Mouse (Mus musculus) myocyte (in vitro differentiated cells): ENCODE results near the gene Morc3. TPM values are rescaled to one million over a fixed set of nuclear protein-coding genes. Genes with fewer than 3 reads are reported as not detected.

Source experiments
- H3K27me3 ChIP-seq: one replicate; pipeline ENCODE4 v1.6.1; 2011; ENCODE audit not compliant: control insufficient read depth, insufficient read depth, insufficient read length
- H3K36me3 ChIP-seq: one replicate; pipeline ENCODE4 v1.6.1; 2011; ENCODE audit not compliant: control insufficient read depth, insufficient read depth
- H3K4me2 ChIP-seq: one replicate; pipeline ENCODE4 v1.6.1; 2011; ENCODE audit warnings: low read depth, control low read depth
- H3K4me3 ChIP-seq: one replicate; pipeline ENCODE4 v1.5.1; 2011; ENCODE audit warnings: mild to moderate bottlenecking, control low read depth, moderate library complexity
- H3K79me2 ChIP-seq: one replicate; pipeline ENCODE4 v1.6.1; 2011; ENCODE audit not compliant: control insufficient read depth, insufficient read depth
- H3ac ChIP-seq: one replicate; pipeline ENCODE4 v1.6.1; 2011; ENCODE audit not compliant: control insufficient read depth, insufficient read length
- CEBPB ChIP-seq: IDR thresholded peaks from 2 replicates; pipeline ENCODE4 v1.6.1; 2011; ENCODE audit warnings: mild to moderate bottlenecking, moderate library complexity; ENCODE audit not compliant: poor library complexity, insufficient read depth, severe bottlenecking
- E2F4 ChIP-seq: IDR thresholded peaks from one replicate; pipeline ENCODE4 v1.6.1; 2011; ENCODE audit warnings: mild to moderate bottlenecking, control low read depth, moderate library complexity; ENCODE audit not compliant: insufficient read depth
- MAX ChIP-seq: IDR thresholded peaks from one replicate; pipeline ENCODE4 v1.6.1; 2011; ENCODE audit warnings: low read depth, mild to moderate bottlenecking, control low read depth
- MYOD1 ChIP-seq, 3 experiments: IDR thresholded peaks; one replicate each; pipeline ENCODE4 v1.6.1; 2011; ENCODE audit warnings: control low read depth in 2 of 3, low read depth in 2 of 3, mild to moderate bottlenecking in 2 of 3, moderate library complexity in 1 of 3; ENCODE audit not compliant: insufficient read length in 2 of 3, control insufficient read depth in 1 of 3
- POLR2A ChIP-seq: IDR thresholded peaks from one replicate; pipeline ENCODE4 v1.6.1; 2011; ENCODE audit warnings: low read depth, mild to moderate bottlenecking, control low read depth, moderate library complexity; ENCODE audit not compliant: insufficient read length
- POLR2AphosphoS2 ChIP-seq: IDR thresholded peaks from one replicate; pipeline ENCODE4 v1.6.1; 2011; ENCODE audit warnings: low read depth, control low read depth; ENCODE audit not compliant: insufficient read length
- REST ChIP-seq: IDR thresholded peaks from one replicate; pipeline ENCODE4 v1.6.1; 2011; ENCODE audit warnings: mild to moderate bottlenecking, control low read depth, moderate library complexity; ENCODE audit not compliant: insufficient read depth, insufficient read length
- SRF ChIP-seq: IDR thresholded peaks from one replicate; pipeline ENCODE4 v1.6.1; 2011; ENCODE audit warnings: low read depth; ENCODE audit not compliant: control insufficient read depth, insufficient read length
- TCF12 ChIP-seq: IDR thresholded peaks from one replicate; pipeline ENCODE4 v1.6.1; 2011; ENCODE audit warnings: mild to moderate bottlenecking, control low read depth; ENCODE audit not compliant: poor library complexity, insufficient read depth, severe bottlenecking
- TCF3 ChIP-seq: IDR thresholded peaks from one replicate; pipeline ENCODE4 v1.6.1; 2011; ENCODE audit warnings: low read depth, control low read depth; ENCODE audit not compliant: insufficient read length
- USF1 ChIP-seq: IDR thresholded peaks from one replicate; pipeline ENCODE4 v1.6.1; 2011; ENCODE audit warnings: low read depth, mild to moderate bottlenecking, control low read depth, moderate library complexity
- polyA plus RNA-seq: library from polyadenylated mRNA; unstranded; fragments of >200 nt; fragmentation: generic; extraction: Trizol; gene quantifications from one replicate; pipeline ENCODE4 v1.2.1, GENCODE M21; 2012; ENCODE audit warnings: missing spikeins

The Morc3 gene
- polyA plus RNA-seq, 1 experiment: 10.6 TPM

GRCm38 (mm10) chr16:93919189-93919588, 87.3 kb downstream of the Morc3 start:
- no peak overlapping the region for H3K4me2 ChIP-seq
- no peak for TF ChIP-seq MYOD1 (IDR thresholded peaks at IDR 0.05; ENCODE audit: control insufficient read depth in 1 of 3, insufficient read length in 2 of 3, low read depth in 2 of 3)
- TF ChIP-seq MAX: no peak
- no peak for TF ChIP-seq TCF3
- TF ChIP-seq USF1: no peak
- TF ChIP-seq SRF: no peak
- no peak for TF ChIP-seq REST
- TF ChIP-seq E2F4: no peak
- TF ChIP-seq CEBPB: no peak
- TF ChIP-seq POLR2AphosphoS2: no peak
- TF ChIP-seq POLR2A: no peak
- H3K79me2 ChIP-seq: no peaks in the 10 kb centered on the region
- H3ac ChIP-seq: no peak overlapping the region
- no peaks in the 10 kb centered on the region for H3K27me3 ChIP-seq
- no peak overlapping the region for H3K4me3 ChIP-seq
- H3K36me3 ChIP-seq: no peaks in the 10 kb centered on the region

- Histone ChIP-seq H3K79me2 (no peaks in the 10 kb centered on the region), H3K4me2 (no peak overlapping the region), H3K27me3 (no peaks in the 10 kb centered on the region), H3K36me3 (no peaks in the 10 kb centered on the region), H3ac (no peak overlapping the region), H3K4me3 (no peak overlapping the region)
- TF ChIP-seq REST: no peak
- TF ChIP-seq MAX: no peak
- no peak for TF ChIP-seq TCF12
- TF ChIP-seq E2F4: no peak
- no peak for TF ChIP-seq TCF3
Measured at GRCm38 (mm10) chr16:93920673-93921072, 88.8 kb downstream of the Morc3 start.

- TF ChIP-seq MAX (no peak), POLR2AphosphoS2 (no peak), USF1 (no peak), SRF (no peak), REST (no peak)
- Histone ChIP-seq H3K4me2 (no peak overlapping the region), H3K27me3 (no peaks in the 10 kb centered on the region), H3K4me3 (no peak overlapping the region), H3ac (no peak overlapping the region), H3K79me2 (no peaks in the 10 kb centered on the region), H3K36me3 (no peaks in the 10 kb centered on the region)
Measured at GRCm38 (mm10) chr16:93922835-93923389, 91.0 kb downstream of the Morc3 start.

GRCm38 (mm10) chr16:93923788-93924187, 91.9 kb downstream of the Morc3 start:
- Histone ChIP-seq H3K79me2 (no peaks in the 10 kb centered on the region), H3ac (no peak overlapping the region), H3K27me3 (no peaks in the 10 kb centered on the region), H3K36me3 (no peaks in the 10 kb centered on the region), H3K4me3 (no peak overlapping the region), H3K4me2 (no peak overlapping the region)
- TF ChIP-seq TCF3 (no peak), SRF (no peak)

Other genes starting within 250 kb of the Morc3 start
- 3.6 TPM for gene Setd4, start 228.1 kb upstream of the Morc3 start, polyA plus RNA-seq
- gene Cbr1, start 226.3 kb upstream of the Morc3 start, polyA plus RNA-seq: 19.9 TPM
- gene Gm5678, start 204.0 kb upstream of the Morc3 start, polyA plus RNA-seq: not detected
- 11.5 TPM for gene Cbr3, start 148.9 kb upstream of the Morc3 start, polyA plus RNA-seq
- gene Dop1b, start 120.2 kb upstream of the Morc3 start, polyA plus RNA-seq: 13.4 TPM
- 7.1 TPM for gene Chaf1b, start 51.8 kb downstream of the Morc3 start, polyA plus RNA-seq
- 0.07 TPM for gene Cldn14, start 176.7 kb downstream of the Morc3 start, polyA plus RNA-seq